Mouse (Mus musculus) hindbrain, embryonic 12.5 days (tissue): ENCODE measurements around the gene Taf5l. TPM values are rescaled to one million over a fixed set of nuclear protein-coding genes. Genes with fewer than 3 reads are reported as not detected.

Experiments used
- ATAC-seq: fragments of 200-750 bp; cut with Nextera tagmentation; 2 replicates; pipeline ENCODE4 v1.8.0; 2017; ENCODE audit warnings: moderate TSS enrichment; ENCODE audit not compliant: low FRiP score
- H3K27ac ChIP-seq: fragments of 300-500 bp; sonication (generic); 2 replicates; pipeline ENCODE4 v1.5.1; 2016; ENCODE audit warnings: mild to moderate bottlenecking
- H3K27me3 ChIP-seq: fragments of 300-500 bp; sonication (generic); 2 replicates; pipeline ENCODE4 v1.6.1; 2016; ENCODE audit warnings: mild to moderate bottlenecking
- H3K36me3 ChIP-seq: fragments of 300-500 bp; sonication (generic); 2 replicates; pipeline ENCODE4 v1.6.1; 2016; ENCODE audit warnings: mild to moderate bottlenecking
- H3K4me1 ChIP-seq: fragments of 300-500 bp; sonication (generic); 2 replicates; pipeline ENCODE4 v1.6.1; 2016
- H3K4me2 ChIP-seq: fragments of 300-500 bp; sonication (generic); replicated peaks from 2 replicates; pipeline ENCODE4 v1.6.1; 2016; ENCODE audit warnings: mild to moderate bottlenecking
- H3K4me3 ChIP-seq: fragments of 300-500 bp; sonication (generic); 2 replicates; pipeline ENCODE4 v1.5.1; 2016; ENCODE audit warnings: mild to moderate bottlenecking
- H3K9ac ChIP-seq: fragments of 300-500 bp; sonication (generic); 2 replicates; pipeline ENCODE4 v1.6.1; 2016; ENCODE audit warnings: mild to moderate bottlenecking, moderate library complexity
- H3K9me3 ChIP-seq: fragments of 300-500 bp; sonication (generic); replicated peaks from 2 replicates; pipeline ENCODE4 v1.6.1; 2016; ENCODE audit warnings: mild to moderate bottlenecking
- WGBS: fragments of 180-500 bp; shearing (Covaris S2); methylation state at CpG from one replicate; pipeline ENCODE4 v1.1.7; 2016; 5-methylcytosine and 5-hydroxymethylcytosine counted together
- microRNA counts: library from miRNA; unstranded; fragments of <30 nt; microRNA quantifications from one replicate; lab custom pipeline; 2017
- microRNA-seq: library from miRNA; unstranded; fragments of <30 nt; microRNA quantifications from one replicate; pipeline ENCODE4, GENCODE M21; 2017
- polyA plus RNA-seq: library from polyadenylated mRNA; unstranded; fragments of >200 nt; fragmentation: Nextera tagmentation; extraction: Ambion mirVana; gene quantifications from 2 replicates; pipeline ENCODE4 v1.2.1, GENCODE M21; 2016

Taf5l gene
- polyA plus RNA-seq, 1 experiment from 2014 or later, result 34.4 TPM

DNA sequence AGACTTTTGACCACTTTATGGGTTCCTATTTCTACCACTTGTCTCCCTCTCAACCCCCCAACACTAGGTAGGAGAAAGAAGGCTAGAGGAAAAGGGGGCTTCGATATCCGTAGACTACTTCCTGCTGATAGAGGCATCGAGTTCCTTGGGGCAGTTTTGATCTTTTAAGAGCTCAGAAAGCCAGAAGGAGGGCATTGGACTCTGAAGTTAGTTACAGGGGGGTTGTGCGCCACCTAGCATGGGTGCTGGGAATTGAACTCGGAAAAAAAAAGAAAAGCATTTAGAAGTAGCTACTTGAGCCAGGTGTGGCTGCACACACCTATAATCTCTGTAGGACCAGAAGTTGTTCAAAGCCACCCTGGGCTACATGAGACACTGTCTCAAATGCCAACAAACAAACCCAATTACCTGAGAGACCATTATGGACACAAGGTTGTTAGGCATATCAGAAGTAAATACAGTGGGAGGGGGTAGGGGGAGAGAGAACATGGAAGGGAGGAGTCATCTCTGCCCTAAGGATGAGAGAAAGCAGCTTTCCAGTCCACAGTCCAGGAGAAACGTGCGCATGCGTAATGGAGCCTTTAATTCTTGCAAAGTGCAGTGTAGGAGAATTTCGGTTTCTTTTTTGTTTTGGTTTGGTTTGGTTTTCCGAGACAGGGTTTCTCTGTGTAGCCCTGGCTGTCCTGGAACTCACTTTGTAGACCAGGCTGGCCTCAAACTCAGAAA lies 71.0 kb downstream of the Taf5l start:
- H3K4me2 ChIP-seq, result peak overlapping the region; percentile 97

DNA sequence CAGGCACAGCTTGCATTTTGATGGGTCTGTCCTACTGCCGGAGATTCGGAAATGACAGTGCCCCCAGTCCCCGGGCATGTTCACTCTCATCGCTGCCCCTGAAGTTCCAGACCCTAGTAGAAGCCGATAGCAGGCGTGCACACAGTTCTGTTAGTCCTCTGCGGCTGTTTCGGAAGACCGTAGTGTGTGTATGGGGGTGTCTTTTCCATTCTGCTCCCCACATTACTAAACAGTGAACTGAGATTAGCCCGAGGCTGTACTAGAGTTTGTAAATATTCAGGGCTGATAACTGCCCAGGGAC lies 71.6 kb downstream of the Taf5l start:
- peak overlapping the region; percentile 79 for H3K27ac ChIP-seq
- peak; percentile 49; the same call in 1 of the 2 replicates for ATAC-seq
- WGBS, result 6% methylated on average over 10 of the region's 10 CpGs

More for the DNA sequence above, 71.0 kb downstream of the Taf5l start:
- H3K9ac ChIP-seq, result peak overlapping the region; percentile 79
- peak overlapping the region; percentile 99 for H3K4me3 ChIP-seq
- 0 out of 2 replicates have a peak overlapping the region, but pooled peaks have one; percentile 79 for H3K27ac ChIP-seq
- H3K27me3 ChIP-seq, result no peaks in the 10 kb centered on the region
- WGBS, result 34% methylated on average over 10 of the region's 10 CpGs
- H3K9me3 ChIP-seq, result no peaks in the 10 kb centered on the region
- H3K36me3 ChIP-seq, result peaks cover 24% of the 10 kb centered on the region
- ATAC-seq, result 0 out of 2 replicates have a peak, but pooled peaks have one; percentile 14
- peaks cover 11% of the 10 kb centered on the region for H3K4me1 ChIP-seq

DNA sequence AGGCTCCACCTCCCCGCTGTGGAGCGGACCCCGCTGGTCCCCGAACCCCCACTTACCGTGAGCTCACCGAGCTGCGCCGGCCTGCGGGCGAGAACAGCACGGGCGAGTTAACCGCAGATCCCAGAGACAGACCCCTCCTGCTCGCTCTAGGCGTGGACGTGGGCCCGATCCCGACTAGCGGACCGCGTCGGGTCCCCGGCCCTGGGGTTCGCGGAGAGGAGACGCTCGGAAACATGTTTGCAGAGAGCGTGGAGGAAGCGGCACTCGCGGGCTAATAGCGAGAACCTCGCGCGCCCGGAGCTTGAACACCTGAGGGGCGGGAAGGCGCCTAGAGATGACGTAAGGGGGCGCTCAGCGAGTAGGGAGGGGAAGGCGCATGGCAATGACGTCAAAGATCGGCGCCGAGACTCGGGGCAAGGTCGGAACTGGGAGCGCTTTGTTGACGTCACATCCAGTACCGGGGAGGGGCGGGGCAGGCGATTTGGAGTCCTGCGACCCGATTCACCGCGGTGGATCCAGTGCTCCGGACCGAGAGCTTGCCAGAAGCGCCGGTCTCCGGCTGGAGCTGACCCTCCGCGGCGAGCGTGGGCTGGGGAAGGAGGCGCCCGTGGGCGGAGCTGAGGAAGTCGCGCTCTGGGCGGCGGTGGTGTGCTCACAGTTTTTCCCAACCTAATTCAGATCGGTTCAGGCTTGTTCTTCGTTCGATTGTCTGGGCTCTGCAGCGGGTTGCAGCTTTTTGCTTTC lies 72.1 kb downstream of the Taf5l start, which contains the start of gene Nup133:
TSS of gene Nup133 (minus strand) at position 324 of the 744 bp plus-strand sequence.
- peak; percentile 87 for ATAC-seq
- H3K4me2 ChIP-seq, result peak within 1 kb of the TSS; percentile 97
- no peaks in the 10 kb centered on the region for H3K27me3 ChIP-seq
- WGBS, result under 1% methylated on average over 75 of the region's 77 CpGs
- H3K36me3 ChIP-seq, result peaks cover 20% of the 10 kb centered on the region
- peaks cover 11% of the 10 kb centered on the region for H3K4me1 ChIP-seq
- H3K9ac ChIP-seq, result peak within 1 kb of the TSS; percentile 79
- H3K27ac ChIP-seq, result peak within 1 kb of the TSS; percentile 79
- H3K4me3 ChIP-seq, result peak within 1 kb of the TSS; percentile 99
- no peaks in the 10 kb centered on the region for H3K9me3 ChIP-seq

More for the DNA sequence above, 71.6 kb downstream of the Taf5l start:
- H3K4me3 ChIP-seq, result peak overlapping the region; percentile 99
- H3K4me1 ChIP-seq, result peaks cover 11% of the 10 kb centered on the region
- H3K9me3 ChIP-seq, result no peaks in the 10 kb centered on the region
- peak overlapping the region; percentile 97 for H3K4me2 ChIP-seq
- peaks cover 22% of the 10 kb centered on the region for H3K36me3 ChIP-seq
- no peaks in the 10 kb centered on the region for H3K27me3 ChIP-seq
- H3K9ac ChIP-seq, result peak overlapping the region; percentile 79

MicroRNAs encoded within 50 kb of the gene (microRNA counts, 519-probe panel; counts per million panel counts)
- microRNA mmu-miR-1967 (lab: Ali Mortazavi, UCI), result 470 counts per million, percentile 58 among the panel's probes with 10 or more counts

Small RNAs within 50 kb of the gene (microRNA-seq; reads per million reads assigned to microRNA genes)
- gene Mir1967, result not detected

Other genes starting within 250 kb of the Taf5l start
- 61.0 and 61.2 TPM in 2 replicates for gene Rab4a, start 215.4 kb downstream of the Taf5l start, polyA plus RNA-seq
- 6.8 and 8.0 TPM in 2 replicates for gene Ccsap, start 161.2 kb downstream of the Taf5l start, polyA plus RNA-seq
- 9.8 and 47.5 TPM in 2 replicates for gene Acta1, start 126.6 kb downstream of the Taf5l start, polyA plus RNA-seq
- gene Nup133, start 72.1 kb downstream of the Taf5l start, polyA plus RNA-seq, result 39.2 and 42.1 TPM in 2 replicates
- gene Abcb10, start 38.3 kb downstream of the Taf5l start, polyA plus RNA-seq, result 19.8 and 20.7 TPM in 2 replicates
- 5.9 and 6.4 TPM in 2 replicates for gene Urb2, start 111 bp upstream of the Taf5l start, polyA plus RNA-seq
- gene Galnt2, start 210.0 kb upstream of the Taf5l start, polyA plus RNA-seq, result 84.8 and 86.1 TPM in 2 replicates